Mouse (Mus musculus) hindbrain, embryonic 15.5 days (tissue): ENCODE measurements around the gene Cacna1c. TPM values are rescaled to one million over a fixed set of nuclear protein-coding genes. Genes with fewer than 3 reads are reported as not detected.

ENCODE experiments used
- ATAC-seq: fragments of 200-750 bp; cut with Nextera tagmentation; 2 replicates; pipeline ENCODE4 v1.8.0; 2017; ENCODE audit warnings: low read depth, moderate number of reproducible peaks, moderate TSS enrichment; ENCODE audit not compliant: low FRiP score
- H3K27ac ChIP-seq: fragments of 300-500 bp; sonication (generic); replicated peaks from 2 replicates; pipeline ENCODE4 v1.5.1; 2015; ENCODE audit warnings: mild to moderate bottlenecking, inconsistent platforms
- H3K27me3 ChIP-seq: fragments of 300-500 bp; sonication (generic); 2 replicates; pipeline ENCODE4 v1.6.1; 2015; ENCODE audit warnings: control low read depth, inconsistent platforms
- H3K36me3 ChIP-seq: fragments of 300-500 bp; sonication (generic); 2 replicates; pipeline ENCODE4 v1.6.1; 2015; ENCODE audit warnings: control low read depth, inconsistent platforms
- H3K4me1 ChIP-seq: fragments of 300-500 bp; sonication (generic); replicated peaks from 2 replicates; pipeline ENCODE4 v1.6.1; 2015; ENCODE audit warnings: control low read depth, inconsistent platforms
- H3K4me2 ChIP-seq: fragments of 300-500 bp; sonication (generic); 2 replicates; pipeline ENCODE4 v1.6.1; 2015; ENCODE audit warnings: moderate library complexity, mild to moderate bottlenecking, inconsistent platforms
- H3K4me3 ChIP-seq: fragments of 300-500 bp; sonication (generic); 2 replicates; pipeline ENCODE4 v1.5.1; 2015; ENCODE audit warnings: mild to moderate bottlenecking, inconsistent platforms
- H3K9ac ChIP-seq: fragments of 300-500 bp; sonication (generic); 2 replicates; pipeline ENCODE4 v1.6.1; 2015; ENCODE audit warnings: inconsistent platforms
- H3K9me3 ChIP-seq: fragments of 300-500 bp; sonication (generic); 2 replicates; pipeline ENCODE4 v1.6.1; 2016; ENCODE audit warnings: control low read depth, inconsistent platforms
- WGBS: fragments of 180-500 bp; shearing (Covaris S2); methylation state at CpG from one replicate; pipeline ENCODE4 v1.1.7; 2015; 5-methylcytosine and 5-hydroxymethylcytosine counted together
- polyA plus RNA-seq: library from polyadenylated mRNA; unstranded; fragments of >200 nt; fragmentation: Nextera tagmentation; extraction: Ambion mirVana; gene quantifications from 2 replicates; pipeline ENCODE4 v1.2.1, GENCODE M21; 2015

The Cacna1c gene
- polyA plus RNA-seq, 1 experiment from 2014 or later = 7.0 TPM

DNA sequence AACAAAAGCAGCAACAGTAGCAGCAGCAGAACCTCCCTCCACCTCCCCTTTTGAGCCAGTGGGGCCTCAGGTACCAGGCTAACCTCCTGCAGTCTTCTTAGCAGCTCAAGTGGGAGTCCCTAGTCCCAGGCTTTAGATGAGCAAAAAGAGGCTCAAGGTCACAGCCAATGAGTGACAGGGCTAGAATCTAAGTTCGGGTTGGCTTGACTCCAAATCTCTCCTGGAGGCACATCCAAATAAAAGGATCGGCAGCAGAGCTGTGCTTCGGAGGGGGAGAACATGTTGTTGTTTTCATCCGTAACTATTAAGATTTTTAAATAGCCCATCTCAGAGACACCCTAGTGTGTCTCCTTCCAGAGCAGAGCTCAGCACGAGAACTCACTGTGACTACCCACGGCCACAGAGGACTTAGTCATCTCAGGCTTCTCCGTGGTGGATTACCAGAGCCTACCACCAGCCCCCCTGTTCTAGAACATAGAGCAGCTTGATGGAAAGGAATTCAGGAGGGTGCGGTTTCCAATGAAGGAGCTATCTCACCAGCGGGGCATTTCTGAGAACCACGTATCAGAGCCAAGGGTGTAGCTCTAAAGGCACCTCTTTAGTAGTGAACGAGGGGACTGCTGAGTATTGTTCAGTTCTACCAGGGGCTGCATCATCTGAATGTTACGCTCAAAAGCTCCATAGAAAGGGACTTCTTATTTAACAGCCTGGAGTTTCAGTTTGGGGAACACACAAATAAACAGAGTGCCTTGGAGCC is 438.5 kb downstream of the Cacna1c start:
- H3K9ac ChIP-seq = no peak overlapping the region
- no peak overlapping the region for H3K4me2 ChIP-seq
- no peaks in the 10 kb centered on the region for H3K9me3 ChIP-seq
- peaks cover 22% of the 10 kb centered on the region for H3K4me1 ChIP-seq
- H3K4me3 ChIP-seq = no peak overlapping the region
- no peak overlapping the region for H3K27ac ChIP-seq
- no peaks in the 10 kb centered on the region for H3K27me3 ChIP-seq
- no peaks in the 10 kb centered on the region for H3K36me3 ChIP-seq
- no peak for ATAC-seq
- 67% methylated on average over 12 of the region's 12 CpGs for WGBS

DNA sequence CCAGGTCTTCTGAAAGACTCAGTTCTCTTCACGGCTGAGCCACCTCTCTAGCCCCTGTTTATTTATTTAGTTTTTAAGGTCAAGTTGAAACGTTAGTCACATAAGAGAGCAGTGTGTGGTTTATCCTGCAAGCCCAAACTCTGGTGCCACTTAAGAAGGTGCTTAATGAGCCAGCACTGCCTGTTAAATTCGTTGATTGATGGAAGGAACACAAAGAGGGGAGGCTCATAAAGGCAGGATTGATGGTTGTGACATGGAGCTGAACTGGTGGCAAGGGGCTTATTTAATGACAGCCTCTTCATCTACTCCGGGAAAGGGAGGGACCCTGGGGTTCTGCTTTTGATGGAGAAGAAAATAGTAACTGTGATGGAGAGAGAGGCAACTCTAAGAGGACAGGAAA is 439.7 kb downstream of the Cacna1c start:
- H3K27me3 ChIP-seq = no peaks in the 10 kb centered on the region
- H3K36me3 ChIP-seq = no peaks in the 10 kb centered on the region
- H3K4me3 ChIP-seq = no peak overlapping the region
- no peak for ATAC-seq
- no peaks in the 10 kb centered on the region for H3K9me3 ChIP-seq
- H3K9ac ChIP-seq = no peak overlapping the region
- 30% methylated on average over 4 of the region's 4 CpGs for WGBS
- no peak overlapping the region for H3K4me2 ChIP-seq
- peaks cover 22% of the 10 kb centered on the region for H3K4me1 ChIP-seq
- H3K27ac ChIP-seq = no peak overlapping the region

DNA sequence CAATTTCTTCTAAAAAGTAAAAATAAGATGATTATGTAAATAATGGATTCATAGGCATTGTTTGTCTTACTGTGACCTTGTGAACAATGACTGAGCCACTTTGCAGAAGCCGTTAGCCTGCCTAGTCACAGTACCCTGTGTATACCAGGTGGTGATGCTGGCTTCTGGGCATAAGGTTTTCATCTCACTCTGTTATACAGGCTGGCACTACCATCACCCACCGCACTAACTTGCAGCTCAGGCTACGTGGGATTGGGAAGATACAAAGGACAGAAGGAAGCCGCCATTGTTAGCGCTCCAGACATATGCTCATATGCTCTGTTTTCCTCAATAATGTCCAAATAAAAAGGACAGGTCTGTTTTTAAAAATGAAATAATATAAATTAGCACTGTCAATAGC is 440.4 kb downstream of the Cacna1c start:
- H3K27me3 ChIP-seq = no peaks in the 10 kb centered on the region
- no peak for ATAC-seq
- no peak overlapping the region for H3K4me2 ChIP-seq
- H3K9ac ChIP-seq = no peak overlapping the region
- no peak overlapping the region for H3K4me3 ChIP-seq
- no peak overlapping the region for H3K27ac ChIP-seq
- H3K4me1 ChIP-seq = peaks cover 22% of the 10 kb centered on the region
- 86% methylated on average over 5 of the region's 5 CpGs for WGBS
- no peaks in the 10 kb centered on the region for H3K36me3 ChIP-seq
- H3K9me3 ChIP-seq = no peaks in the 10 kb centered on the region

DNA sequence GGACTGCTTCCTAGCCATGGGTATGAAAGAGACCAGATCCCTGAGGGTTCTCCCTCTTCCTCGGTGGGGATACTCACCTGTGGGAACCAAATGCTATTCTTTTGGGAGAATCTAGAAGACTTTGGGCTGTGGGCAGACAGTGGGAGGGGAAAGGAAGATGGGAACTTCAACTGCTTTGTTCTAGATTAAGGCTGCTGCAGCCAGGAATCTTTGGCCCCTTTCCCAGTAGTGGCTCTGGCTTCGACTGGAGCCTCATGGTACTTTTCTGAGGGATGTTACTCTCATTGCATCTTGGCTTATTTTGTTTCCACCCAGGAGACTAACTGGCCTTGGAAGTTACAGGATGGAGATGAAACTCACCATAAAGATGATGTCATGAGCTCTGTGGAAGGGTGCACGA is 441.8 kb downstream of the Cacna1c start:
- Histone ChIP-seq H3K9ac (no peak overlapping the region), H3K36me3 (peaks cover 2% of the 10 kb centered on the region; the same call in 1 of the 2 replicates), H3K9me3 (no peaks in the 10 kb centered on the region), H3K4me1 (peaks cover 22% of the 10 kb centered on the region), H3K27ac (0 out of 2 replicates have a peak overlapping the region, but pooled peaks have one; percentile 10), H3K4me3 (no peak overlapping the region), H3K27me3 (no peaks in the 10 kb centered on the region), H3K4me2 (no peak overlapping the region)
- 75% methylated on average over 3 of the region's 3 CpGs for WGBS
- no peak for ATAC-seq

GRCm38 (mm10) chr6:118753787-118754186 is 442.4 kb downstream of the Cacna1c start:
- H3K4me3 ChIP-seq = no peak overlapping the region
- ATAC-seq = no peak
- no peaks in the 10 kb centered on the region for H3K9me3 ChIP-seq

GRCm38 (mm10) chr6:118753064-118753463 is 443.2 kb downstream of the Cacna1c start:
- Histone ChIP-seq H3K4me2 (no peak overlapping the region), H3K27me3 (no peaks in the 10 kb centered on the region), H3K9me3 (no peaks in the 10 kb centered on the region), H3K27ac (no peak overlapping the region; the same call in 1 of the 2 replicates), H3K36me3 (peaks cover 4% of the 10 kb centered on the region; the same call in 1 of the 2 replicates), H3K4me1 (peaks cover 18% of the 10 kb centered on the region), H3K9ac (no peak overlapping the region), H3K4me3 (no peak overlapping the region)
- WGBS = 68% methylated on average over 5 of the region's 5 CpGs
- no peak for ATAC-seq

More at GRCm38 (mm10) chr6:118753787-118754186, 442.4 kb downstream of the Cacna1c start:
- H3K27ac ChIP-seq = peak overlapping the region; percentile 10; the same call in 1 of the 2 replicates
- peaks cover 22% of the 10 kb centered on the region for H3K4me1 ChIP-seq
- H3K27me3 ChIP-seq = no peaks in the 10 kb centered on the region
- 49% methylated on average over 8 of the region's 8 CpGs for WGBS
- no peak overlapping the region for H3K4me2 ChIP-seq
- H3K9ac ChIP-seq = no peak overlapping the region
- peaks cover 4% of the 10 kb centered on the region; the same call in 1 of the 2 replicates for H3K36me3 ChIP-seq

- no peak overlapping the region for H3K4me2 ChIP-seq
- H3K9ac ChIP-seq = no peak overlapping the region
- 79% methylated on average over 1 of the region's 1 CpGs for WGBS
- H3K4me3 ChIP-seq = no peak overlapping the region
- no peaks in the 10 kb centered on the region for H3K9me3 ChIP-seq
- no peak for ATAC-seq
- peaks cover 11% of the 10 kb centered on the region for H3K4me1 ChIP-seq
- peaks cover 10% of the 10 kb centered on the region for H3K36me3 ChIP-seq
- H3K27me3 ChIP-seq = no peaks in the 10 kb centered on the region
- H3K27ac ChIP-seq = no peak overlapping the region
These were observed 446.9 kb downstream of the Cacna1c start for GRCm38 (mm10) chr6:118749285-118749684.

DNA sequence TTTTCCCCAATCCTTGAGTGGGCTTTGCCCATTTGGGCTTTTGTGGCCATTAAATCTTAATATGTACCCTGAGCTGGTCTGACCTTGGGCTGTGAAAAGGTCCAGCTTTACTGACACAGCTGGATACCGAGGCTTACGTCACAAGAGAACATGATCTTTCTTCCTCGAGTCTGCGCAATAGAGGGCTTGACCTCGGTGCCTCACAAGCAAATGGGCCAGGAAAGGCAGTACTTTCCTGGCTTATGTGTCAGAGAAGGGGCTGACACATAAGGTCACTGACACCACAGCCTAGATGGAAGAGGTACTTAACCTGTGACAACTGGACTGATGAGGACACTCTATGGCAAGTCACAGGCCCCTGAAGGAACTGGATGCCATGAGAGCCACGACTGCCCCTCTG is 453.5 kb downstream of the Cacna1c start:
- H3K27ac ChIP-seq = no peak overlapping the region
- WGBS = 86% methylated on average over 6 of the region's 6 CpGs
- ATAC-seq = no peak
- no peaks in the 10 kb centered on the region for H3K9me3 ChIP-seq
- no peak overlapping the region for H3K4me2 ChIP-seq
- H3K4me3 ChIP-seq = no peak overlapping the region
- H3K4me1 ChIP-seq = no peaks in the 10 kb centered on the region
- peaks cover 8% of the 10 kb centered on the region; the same call in 1 of the 2 replicates for H3K36me3 ChIP-seq
- H3K9ac ChIP-seq = no peak overlapping the region
- H3K27me3 ChIP-seq = no peaks in the 10 kb centered on the region

DNA sequence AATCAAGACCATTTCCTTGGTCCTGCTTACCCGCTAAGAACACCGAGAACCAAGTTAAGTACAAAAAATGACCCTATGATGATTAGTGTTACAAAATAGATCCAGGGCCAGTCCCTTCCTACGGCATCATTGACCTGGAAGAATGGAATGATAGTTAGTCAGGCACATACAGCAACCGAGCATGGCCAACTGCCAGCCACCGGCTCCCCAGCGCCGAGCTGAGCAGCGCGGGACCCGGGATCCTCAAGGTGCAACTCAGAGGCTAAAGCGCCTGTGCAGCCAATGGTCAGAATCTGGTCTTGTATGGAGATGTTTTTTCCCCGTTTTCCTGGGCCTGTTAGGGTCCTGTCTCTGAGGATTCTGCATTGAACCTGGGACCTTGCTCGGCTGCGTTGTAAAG is 454.4 kb downstream of the Cacna1c start:
- no peak for ATAC-seq
- WGBS = 94% methylated on average over 14 of the region's 14 CpGs
- Histone ChIP-seq H3K9me3 (no peaks in the 10 kb centered on the region), H3K36me3 (peaks cover 8% of the 10 kb centered on the region; the same call in 1 of the 2 replicates), H3K4me3 (no peak overlapping the region), H3K4me1 (no peaks in the 10 kb centered on the region), H3K27ac (no peak overlapping the region), H3K27me3 (no peaks in the 10 kb centered on the region), H3K4me2 (no peak overlapping the region), H3K9ac (no peak overlapping the region)

GRCm38 (mm10) chr6:118739961-118740599 is 456.1 kb downstream of the Cacna1c start:
- WGBS = 76% methylated on average over 9 of the region's 9 CpGs
- no peak overlapping the region for H3K27ac ChIP-seq
- no peak for ATAC-seq

DNA sequence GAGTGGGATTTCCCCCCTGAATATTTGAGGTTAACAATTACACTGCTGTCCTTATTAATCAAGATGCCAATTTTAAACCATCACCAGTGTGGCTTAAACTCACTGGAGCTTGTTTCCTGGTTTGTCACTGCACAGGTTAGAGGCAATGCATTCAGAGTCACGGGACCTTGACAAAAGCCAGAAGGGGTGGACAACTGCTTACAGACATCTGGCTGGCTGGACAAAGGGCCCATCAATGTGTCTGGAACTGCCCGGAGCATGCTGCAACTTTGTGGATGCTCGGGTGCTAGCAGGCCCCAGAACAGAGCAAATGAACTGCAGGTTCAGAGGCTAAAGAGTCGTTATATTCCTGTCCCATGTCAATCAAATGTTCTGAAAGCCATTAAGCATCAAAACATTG is 456.9 kb downstream of the Cacna1c start:
- H3K27me3 ChIP-seq = no peaks in the 10 kb centered on the region
- no peak for ATAC-seq
- 71% methylated on average over 4 of the region's 4 CpGs for WGBS
- no peaks in the 10 kb centered on the region for H3K4me1 ChIP-seq
- no peaks in the 10 kb centered on the region for H3K9me3 ChIP-seq
- no peak overlapping the region for H3K9ac ChIP-seq
- no peak overlapping the region for H3K27ac ChIP-seq
- H3K36me3 ChIP-seq = peaks cover 7% of the 10 kb centered on the region; the same call in 1 of the 2 replicates
- no peak overlapping the region for H3K4me2 ChIP-seq
- no peak overlapping the region for H3K4me3 ChIP-seq

More at GRCm38 (mm10) chr6:118739961-118740599, 456.1 kb downstream of the Cacna1c start:
- no peaks in the 10 kb centered on the region for H3K27me3 ChIP-seq
- no peaks in the 10 kb centered on the region for H3K4me1 ChIP-seq
- peaks cover 8% of the 10 kb centered on the region; the same call in 1 of the 2 replicates for H3K36me3 ChIP-seq
- H3K9ac ChIP-seq = no peak overlapping the region
- no peaks in the 10 kb centered on the region for H3K9me3 ChIP-seq
- no peak overlapping the region for H3K4me2 ChIP-seq
- no peak overlapping the region for H3K4me3 ChIP-seq

DNA sequence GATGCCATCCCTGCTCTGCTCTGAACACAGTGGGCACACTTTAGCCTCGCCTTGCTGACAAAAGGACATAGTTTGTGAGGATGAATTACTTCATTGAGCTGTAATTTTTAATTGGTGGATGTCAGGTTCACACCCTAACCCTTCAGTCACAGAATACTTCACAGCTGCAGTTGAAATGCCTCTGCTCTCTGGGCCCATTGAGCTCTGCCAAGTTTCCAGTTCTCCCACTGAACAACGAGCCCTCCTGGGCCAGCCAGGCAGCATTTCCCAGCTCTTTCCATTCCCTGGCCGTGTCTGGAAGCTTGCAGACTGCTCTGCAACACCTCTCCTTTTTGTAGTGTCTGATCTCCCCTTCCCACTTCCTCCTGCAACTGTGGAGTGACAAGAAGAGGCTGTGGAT is 457.6 kb downstream of the Cacna1c start:
- ATAC-seq = no peak
- H3K27ac ChIP-seq = no peak overlapping the region
- no peaks in the 10 kb centered on the region for H3K27me3 ChIP-seq
- no peaks in the 10 kb centered on the region for H3K9me3 ChIP-seq
- no peak overlapping the region for H3K9ac ChIP-seq
- peaks cover 7% of the 10 kb centered on the region; the same call in 1 of the 2 replicates for H3K36me3 ChIP-seq
- 44% methylated on average over 3 of the region's 3 CpGs for WGBS
- H3K4me2 ChIP-seq = no peak overlapping the region
- no peaks in the 10 kb centered on the region for H3K4me1 ChIP-seq
- no peak overlapping the region for H3K4me3 ChIP-seq
